ENCODE assay signal across 9 mouse cellular contexts in the genomic region with DNA sequence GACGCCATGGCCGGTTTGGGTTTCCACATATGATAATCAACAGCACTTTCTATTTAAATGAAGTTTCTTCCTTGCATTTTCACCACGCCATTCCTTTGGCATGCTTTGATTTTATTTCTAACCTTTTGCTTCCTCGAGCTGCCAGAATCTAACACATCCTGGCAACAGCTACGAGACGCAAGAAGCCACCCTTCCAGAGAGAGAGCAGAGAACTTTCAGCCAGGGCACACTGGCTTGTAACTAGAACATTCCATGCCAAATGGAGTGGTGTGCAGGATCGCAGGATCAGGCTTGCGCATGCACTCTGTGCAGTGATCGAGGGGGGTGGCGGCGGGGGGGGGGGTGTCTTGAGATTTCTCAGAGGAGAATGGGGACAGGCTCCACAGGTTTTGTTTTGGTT. TPM values are rescaled to one million over a fixed set of nuclear protein-coding genes. Genes with fewer than 3 reads are reported as not detected.
DNase-seq lines count a peak whose midpoint lies in the region; ATAC-seq and TF ChIP-seq lines count a peak whose summit lies in the region.
"Had no signal": no experiment of that assay in that cellular context is flagged by ENCODE, and none has a peak within 500 bp of the region (broad histone marks: within the 10 kb centered on the region; RNA-seq: fewer than 3 reads in every experiment).

No protein-coding gene starts in this region.

- TF ChIP-seq POLR2A in thymus, adult 2 months (IDR thresholded peaks at IDR 0.05; ENCODE audit: control insufficient read depth, extremely low read depth, insufficient read depth, low read length, poor library complexity), result no peak

- H3K36me3 ChIP-seq in kidney, embryonic 15.5 days, result no peaks in the 10 kb centered on the region
- no peaks in the 10 kb centered on the region for H3K36me3 ChIP-seq in lung, embryonic 16.5 days (ENCODE audit: control insufficient read depth, insufficient read depth, low read length)
- no peaks in the 10 kb centered on the region for H3K36me3 ChIP-seq in thymus, adult 2 months (ENCODE audit: control insufficient read depth, insufficient read depth, low read length)
- H3K36me3 ChIP-seq: embryonic facial prominence, embryonic 13.5 days had no signal

- peak; percentile 48 for DNase-seq in adrenal gland, postnatal 14 days
- no peak for DNase-seq in adrenal gland, postnatal 36 days
- peak; percentile 48 for DNase-seq in kidney, adult 18-20 months
- DNase-seq in heart, postnatal 14 days, result peak; percentile 23 to 46
- DNase-seq in thymus, adult 2 months, result no peak
- DNase-seq in retina, embryonic 14.5 days (ENCODE audit: low spot score), result no peak

- no peaks in the 10 kb centered on the region for H3K27me3 ChIP-seq in kidney, embryonic 15.5 days
- no peaks in the 10 kb centered on the region for H3K27me3 ChIP-seq in lung, embryonic 16.5 days (ENCODE audit: control insufficient read depth, insufficient read depth, low read depth, low read length)
- H3K27me3 ChIP-seq in thymus, adult 2 months (ENCODE audit: control insufficient read depth, insufficient read depth, low read length), result no peaks in the 10 kb centered on the region
- H3K27me3 ChIP-seq: embryonic facial prominence, embryonic 13.5 days had no signal

- H3K4me3 ChIP-seq in kidney, embryonic 15.5 days (replicated peaks), result no peak overlapping the region
- no peak overlapping the region for H3K4me3 ChIP-seq in lung, embryonic 16.5 days (ENCODE audit: low read length)
- no peak overlapping the region for H3K4me3 ChIP-seq in thymus, adult 2 months (ENCODE audit: control insufficient read depth, insufficient read depth, low read length)
- H3K4me3 ChIP-seq: embryonic facial prominence, embryonic 13.5 days had no signal

- peaks cover 43% of the 10 kb centered on the region for H3K4me1 ChIP-seq in kidney, embryonic 15.5 days
- H3K4me1 ChIP-seq in lung, embryonic 16.5 days (replicated peaks; ENCODE audit: control insufficient read depth, insufficient read depth, low read length), result peaks cover 21% of the 10 kb centered on the region
- no peaks in the 10 kb centered on the region for H3K4me1 ChIP-seq in thymus, adult 2 months (replicated peaks; ENCODE audit: control insufficient read depth, insufficient read depth, low read length)

- H3K27ac ChIP-seq in kidney, embryonic 15.5 days, result no peak overlapping the region
- H3K27ac ChIP-seq in lung, embryonic 16.5 days (ENCODE audit: low read length), result peak overlapping the region; percentile 48
- no peak overlapping the region for H3K27ac ChIP-seq in thymus, adult 2 months (ENCODE audit: control insufficient read depth, insufficient read depth, low read length)
- H3K27ac ChIP-seq: embryonic facial prominence, embryonic 13.5 days had no signal

- 75% methylated on average over 11 of the region's 11 CpGs for WGBS in kidney, embryonic 15.5 days
- WGBS in lung, embryonic 16.5 days, result 41% methylated on average over 11 of the region's 11 CpGs
- WGBS in thymus, adult 2 months, result 94% methylated on average over 11 of the region's 11 CpGs

- no peak overlapping the region for H3K9ac ChIP-seq in kidney, embryonic 15.5 days
- no peak overlapping the region for H3K9ac ChIP-seq in lung, embryonic 16.5 days (ENCODE audit: low read length)
- H3K9ac ChIP-seq: embryonic facial prominence, embryonic 13.5 days had no signal

- ATAC-seq in kidney, embryonic 15.5 days (replicated peaks; ENCODE audit: low FRiP score), result no peak
- ATAC-seq in lung, embryonic 16.5 days (ENCODE audit: low read depth), result peak; percentile 51

- intact Hi-C loops in heart, postnatal 14 days (cut with DNase I), result no loop called here

- no peak overlapping the region for H3K4me2 ChIP-seq in kidney, embryonic 15.5 days
- H3K4me2 ChIP-seq in lung, embryonic 16.5 days (ENCODE audit: low read depth, low read length), result no peak overlapping the region
- H3K4me2 ChIP-seq: embryonic facial prominence, embryonic 13.5 days had no signal

- H3K9me3 ChIP-seq in kidney, embryonic 15.5 days (replicated peaks), result no peaks in the 10 kb centered on the region
- no peaks in the 10 kb centered on the region for H3K9me3 ChIP-seq in lung, embryonic 16.5 days (ENCODE audit: control insufficient read depth, low read length)
- H3K9me3 ChIP-seq: embryonic facial prominence, embryonic 13.5 days had no signal

- no peak for TF ChIP-seq CTCF in thymus, adult 2 months (IDR thresholded peaks at IDR 0.05; ENCODE audit: borderline replicate concordance, control insufficient read depth, extremely low read depth, insufficient read depth, low read length, poor library complexity)

RNA-seq across cellular contexts. Expression of a gene that starts 23.5 kb away (rescaled TPM):
- 119 and 125 TPM in 2 replicates for total RNA-seq in adrenal gland, postnatal 14 days (2021)
- total RNA-seq in adrenal gland, postnatal 36 days (2021), result 100 to 1,000 TPM in 1 of 2 experiments, 10 to 100 TPM in 1; 82.3 to 120 TPM
- 268 and 279 TPM in 2 replicates for polyA plus RNA-seq in kidney, embryonic 15.5 days (2015; fragmentation: Nextera tagmentation; extraction: Ambion mirVana)
- total RNA-seq in heart, postnatal 14 days (2021), result 10 to 100 TPM; 48.1 to 59.7 TPM
- polyA plus RNA-seq in lung, embryonic 16.5 days (2015; fragmentation: Nextera tagmentation; extraction: Ambion mirVana), result 245 and 264 TPM in 2 replicates
- polyA plus RNA-seq in thymus, adult 2 months (2012; rRNA removed), result 194 and 220 TPM in 2 replicates

RNA-seq across cellular contexts. Expression of a gene that starts 41.6 kb away (rescaled TPM):
- 110 and 149 TPM in 2 replicates for total RNA-seq in adrenal gland, postnatal 14 days (2021)
- total RNA-seq in adrenal gland, postnatal 36 days (2021), result 100 to 1,000 TPM; 104 to 111 TPM
- polyA plus RNA-seq in kidney, embryonic 15.5 days (2015; fragmentation: Nextera tagmentation; extraction: Ambion mirVana), result 194 and 213 TPM in 2 replicates
- total RNA-seq in heart, postnatal 14 days (2021), result 10 to 100 TPM; 79.0 to 84.8 TPM
- polyA plus RNA-seq in lung, embryonic 16.5 days (2015; fragmentation: Nextera tagmentation; extraction: Ambion mirVana), result 217 and 224 TPM in 2 replicates
- 26.7 and 28.6 TPM in 2 replicates for polyA plus RNA-seq in thymus, adult 2 months (2012; rRNA removed)

Comparison
In these comparisons a context has a peak if more than half of its experiments do, and no peak if none do; other contexts are left out.
1. DNase-seq: peak in adrenal gland, postnatal 14 days (single experiment), kidney, adult 18-20 months (single experiment) and heart, postnatal 14 days (2 of 2); none in adrenal gland, postnatal 36 days (0 of 2), thymus, adult 2 months (single experiment) and retina, embryonic 14.5 days (single experiment).